Mouse (Mus musculus) thymus, postnatal 4 days (tissue): Measurements from ENCODE around the gene Pgs1.

ENCODE experiments used
- DNase-seq: peaks from one replicate; pipeline ENCODE4 v3.0.0; 2021

Pgs1 gene

DNA sequence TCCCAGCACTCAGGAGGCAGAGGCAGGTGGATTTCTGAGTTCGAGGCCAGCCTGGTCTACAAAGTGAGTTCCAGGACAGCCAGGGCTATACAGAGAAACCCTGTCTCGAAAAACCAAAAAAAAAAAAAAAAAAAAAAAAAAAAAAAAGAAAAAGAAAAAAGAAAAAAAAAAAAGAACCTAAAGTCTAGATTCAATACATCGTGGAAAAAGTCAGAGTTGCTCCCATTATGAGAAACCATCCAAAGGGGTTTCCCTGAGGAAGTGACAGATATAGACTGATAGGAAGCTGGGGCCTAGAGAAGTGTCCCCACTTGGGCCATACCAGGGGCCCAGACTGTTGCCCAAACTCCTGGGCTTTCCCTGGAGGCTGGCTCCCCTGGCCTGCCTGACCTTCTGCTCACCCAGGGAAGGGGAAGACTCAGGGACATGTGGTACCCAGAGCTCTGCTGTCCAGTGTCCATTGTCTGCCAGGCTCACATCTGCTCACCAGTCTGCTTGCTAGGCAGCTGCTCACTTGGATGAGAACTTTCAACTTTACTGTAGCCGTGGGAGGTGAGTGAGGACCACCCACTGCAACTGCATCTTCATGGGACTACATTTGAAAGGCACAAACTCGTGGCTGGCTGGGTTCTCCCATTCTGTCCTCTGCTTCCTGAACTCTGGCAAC lies 8.3 kb upstream of the Pgs1 start:
- DNase-seq = no peak

DNA sequence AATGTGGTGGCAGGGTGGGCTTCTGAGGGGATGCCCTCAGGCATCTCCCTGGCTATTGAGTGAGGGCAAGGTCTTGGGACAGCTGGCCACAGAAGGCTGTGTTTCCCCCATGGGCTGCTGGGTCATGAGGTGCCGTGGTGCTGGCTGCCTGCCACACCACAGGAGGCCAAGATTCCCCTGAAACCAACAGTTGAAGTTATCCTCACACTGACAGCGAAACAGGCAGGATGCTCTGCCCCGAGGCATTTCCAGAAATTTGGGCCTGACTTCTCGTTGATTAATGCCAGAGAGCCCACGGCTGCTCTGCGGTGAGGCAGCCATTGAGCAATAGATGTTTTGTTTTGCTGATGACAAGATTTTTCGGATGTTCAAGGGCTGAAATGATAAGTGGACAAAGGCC lies 6.7 kb upstream of the Pgs1 start:
- no peak for DNase-seq

- DNase-seq = no peak
These were observed 3.7 kb upstream of the Pgs1 start for GRCm38 (mm10) chr11:117982426-117982825.

DNA sequence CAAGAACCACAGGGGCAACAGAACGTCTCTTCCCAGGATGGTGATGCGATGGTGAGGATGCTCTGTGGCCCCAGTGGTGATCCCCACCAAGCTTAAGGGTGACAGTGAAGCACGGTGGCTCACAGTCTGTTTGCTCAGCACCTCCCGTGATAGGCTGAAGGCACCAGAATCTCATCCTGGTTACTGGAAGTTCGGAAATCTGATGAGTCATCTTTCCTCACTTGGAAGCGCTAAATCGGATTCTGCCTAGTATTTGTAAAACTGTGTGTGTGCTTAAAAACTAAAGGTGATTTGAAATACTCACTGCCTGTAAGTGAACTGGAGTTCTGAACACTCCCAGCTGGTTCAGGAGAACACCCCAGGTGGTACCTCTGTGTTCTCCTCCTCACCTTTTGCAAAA lies 2.3 kb upstream of the Pgs1 start:
- no peak for DNase-seq

DNA sequence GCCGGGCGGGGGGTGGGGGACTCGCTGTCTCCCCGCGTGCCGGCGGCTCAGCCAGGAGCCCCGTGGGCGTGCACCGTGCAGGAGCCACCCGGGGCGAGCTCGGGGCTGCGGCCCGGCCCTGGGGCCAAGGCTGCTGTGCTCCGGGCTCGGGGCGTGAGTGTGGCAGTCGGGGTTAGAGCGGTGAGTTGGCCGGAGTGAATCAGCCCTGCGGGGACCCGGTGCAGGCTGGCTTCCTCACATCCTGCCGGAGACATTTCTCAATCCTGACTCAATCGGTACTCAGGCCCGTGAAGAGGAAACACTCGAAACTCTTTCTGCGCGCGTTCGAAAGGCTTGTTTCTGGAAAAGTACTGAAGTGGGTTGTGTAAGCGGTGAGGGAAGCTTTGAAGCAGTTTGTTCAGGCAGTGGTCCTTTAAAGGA lies 950 bp downstream of the Pgs1 start:
- no peak for DNase-seq

DNA sequence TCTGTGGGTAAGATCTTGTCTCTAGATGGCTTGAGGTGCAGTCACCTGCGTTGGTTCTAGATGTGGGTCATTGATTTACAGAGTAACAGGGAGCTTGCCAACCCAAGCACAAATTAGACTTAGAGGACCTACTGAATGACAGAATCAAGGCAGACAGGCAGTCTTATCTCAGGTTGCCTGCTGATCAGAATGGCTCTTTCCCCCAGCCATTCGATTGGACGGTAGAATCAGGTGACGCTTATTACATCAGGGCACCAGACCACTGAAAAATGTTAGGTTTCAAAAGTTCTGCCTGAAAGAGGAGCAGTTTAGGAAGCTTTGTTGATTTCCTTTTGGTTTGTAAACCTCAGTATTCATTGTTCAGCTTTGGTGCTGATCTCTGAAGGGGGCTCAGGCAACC lies 1.9 kb downstream of the Pgs1 start:
- DNase-seq = no peak

- DNase-seq = no peak
These were observed 3.1 kb downstream of the Pgs1 start for GRCm38 (mm10) chr11:117989241-117989640.

DNA sequence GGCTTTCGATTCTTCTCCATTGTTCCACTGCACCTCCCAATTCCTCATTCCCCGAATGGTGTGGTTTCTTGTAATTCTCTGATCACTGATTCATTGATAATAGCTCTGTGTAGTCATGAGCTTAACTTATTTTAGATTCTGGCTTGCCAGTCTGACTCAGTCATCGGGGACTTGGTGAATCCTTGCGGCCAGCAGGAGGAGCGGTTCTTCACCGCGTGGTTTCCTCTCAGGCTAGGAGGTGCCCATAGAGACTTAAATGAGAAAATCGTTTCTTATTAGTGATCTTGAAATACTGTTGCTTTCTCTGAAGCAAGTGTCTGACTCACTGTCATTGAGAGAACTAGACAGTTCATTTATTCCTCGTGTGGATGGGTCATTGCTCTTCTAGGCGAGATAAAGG lies 3.8 kb downstream of the Pgs1 start:
- DNase-seq = peak; percentile 57

- no peak for DNase-seq
These were observed 5.7 kb downstream of the Pgs1 start for GRCm38 (mm10) chr11:117991502-117992470.

DNA sequence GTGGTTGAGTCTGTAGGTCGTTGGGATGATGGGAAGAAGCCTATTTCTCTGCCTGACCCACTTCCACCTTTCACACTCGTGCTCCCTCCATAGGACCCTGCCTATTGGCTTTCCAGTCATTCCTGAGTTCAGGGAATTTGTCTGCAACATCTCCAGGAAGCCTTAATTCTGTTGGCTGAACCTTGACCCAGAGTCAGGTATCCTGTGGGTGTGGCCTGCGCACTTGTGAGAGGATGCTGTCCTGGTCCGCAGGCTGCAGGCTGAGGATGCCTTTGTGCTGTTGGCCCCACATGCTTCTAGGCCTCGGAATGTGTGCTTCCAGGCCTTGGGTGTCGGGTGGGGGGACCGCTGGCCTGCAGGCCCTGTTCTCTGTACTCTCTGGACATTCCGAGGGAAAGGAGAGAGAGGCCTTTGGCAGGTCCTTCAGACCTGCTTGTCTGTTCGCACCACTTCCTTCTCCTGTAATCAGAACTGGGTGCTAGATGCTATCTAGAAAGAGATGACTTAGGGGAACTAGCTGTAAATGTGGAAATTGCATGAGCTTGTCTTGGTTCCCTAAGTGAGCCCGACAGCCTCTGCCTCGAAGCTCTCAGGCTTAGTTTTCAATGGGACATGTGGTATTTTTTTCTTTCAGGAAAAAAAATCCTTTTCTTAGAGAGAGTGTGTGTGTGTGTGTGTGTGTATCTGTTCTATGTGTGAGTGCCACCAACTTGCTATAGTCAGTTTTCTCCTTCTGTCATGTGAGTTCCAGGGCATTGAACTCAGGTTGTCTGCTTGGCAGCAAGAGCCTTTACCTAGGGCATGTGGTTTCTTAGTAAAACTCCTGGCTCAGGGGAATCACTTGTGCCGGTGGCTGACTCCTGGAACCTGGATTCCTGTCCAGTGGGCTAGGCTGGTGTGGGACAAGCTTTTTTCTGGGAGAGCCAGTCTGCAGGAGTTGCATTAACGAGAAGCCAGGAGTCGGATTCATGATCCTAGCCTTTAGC lies 7.4 kb downstream of the Pgs1 start:
- DNase-seq = no peak

- DNase-seq = no peak
These were observed 8.4 kb downstream of the Pgs1 start for GRCm38 (mm10) chr11:117994250-117995057.

DNA sequence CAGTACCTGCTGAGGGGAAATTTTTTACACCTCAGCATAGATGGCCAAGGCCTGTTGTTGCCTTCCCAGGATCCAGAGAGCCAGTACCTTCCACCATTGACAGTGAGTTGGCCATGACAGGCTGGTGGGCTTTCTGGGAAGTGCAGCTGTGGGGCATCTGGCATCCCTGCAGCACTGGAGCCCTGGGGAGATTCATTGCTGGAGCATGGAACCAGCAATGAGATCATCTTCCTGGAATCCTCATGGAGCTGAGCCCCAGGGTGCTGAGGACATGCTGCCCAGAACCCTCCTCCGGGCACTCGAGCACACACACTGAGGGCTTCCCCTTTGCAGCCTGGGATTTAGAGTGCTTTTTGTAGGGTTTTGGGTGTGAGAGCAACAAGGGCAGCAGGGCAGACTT lies 9.2 kb downstream of the Pgs1 start:
- DNase-seq = no peak

DNA sequence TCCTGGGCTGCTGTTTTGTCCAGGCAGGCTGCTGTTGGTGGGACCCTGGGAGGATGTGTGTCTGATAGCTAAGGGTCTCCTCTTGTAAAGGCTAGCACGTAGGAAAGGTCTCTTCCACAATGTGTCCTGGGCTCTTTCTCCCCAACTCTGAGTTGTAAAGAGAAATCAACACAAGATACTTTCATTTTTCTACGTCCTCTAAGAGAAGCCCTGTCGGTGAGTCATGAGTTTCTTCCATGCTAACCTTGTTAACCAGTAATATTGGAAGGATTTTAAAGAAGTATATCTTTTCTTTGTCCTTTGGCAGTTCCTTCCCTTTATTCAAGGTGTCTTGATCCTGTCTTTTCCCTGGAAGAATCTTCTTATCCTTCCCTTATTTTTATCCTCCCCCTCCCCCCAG lies 9.6 kb downstream of the Pgs1 start:
- DNase-seq = no peak

DNA sequence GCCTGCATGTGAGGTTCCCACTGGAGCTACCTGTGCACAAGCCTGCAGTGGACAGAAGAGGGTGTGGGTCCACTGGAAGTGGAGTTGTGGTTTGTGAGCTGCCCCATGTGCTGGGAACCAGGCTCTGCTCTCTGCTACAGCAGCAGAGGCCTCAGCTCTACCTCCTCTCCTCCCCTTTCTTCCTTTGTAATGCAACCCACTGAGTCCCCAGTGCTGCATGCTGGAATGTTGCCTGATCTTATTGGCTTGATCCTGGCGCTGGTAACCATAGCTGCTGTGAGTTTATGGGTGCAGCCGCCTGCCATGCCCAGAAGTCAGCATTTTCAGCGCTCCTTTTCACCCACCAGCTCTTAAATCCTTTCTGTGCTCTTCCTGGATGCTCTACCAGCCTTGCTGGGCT lies 10.0 kb downstream of the Pgs1 start:
- no peak for DNase-seq

DNA sequence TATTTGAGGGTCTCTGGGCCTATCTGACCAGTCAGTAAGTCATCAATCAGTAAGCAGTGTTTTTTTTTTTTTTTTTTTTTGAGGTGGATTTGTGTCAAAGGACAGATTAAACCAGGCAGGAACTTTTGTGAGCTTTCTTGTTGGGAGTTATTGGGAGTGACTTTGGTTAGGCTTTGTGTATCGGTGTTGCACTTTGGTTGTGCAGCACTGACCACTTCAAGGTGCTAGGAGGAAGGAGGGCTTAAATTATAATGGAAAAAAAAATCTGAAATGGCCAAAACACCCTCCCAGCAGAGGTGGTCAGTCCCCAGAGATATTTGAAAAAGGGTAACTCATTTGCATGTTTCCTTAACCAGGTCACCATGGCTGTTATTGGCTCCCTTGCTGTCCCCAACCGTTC lies 11.0 kb downstream of the Pgs1 start:
- no peak for DNase-seq

DNA sequence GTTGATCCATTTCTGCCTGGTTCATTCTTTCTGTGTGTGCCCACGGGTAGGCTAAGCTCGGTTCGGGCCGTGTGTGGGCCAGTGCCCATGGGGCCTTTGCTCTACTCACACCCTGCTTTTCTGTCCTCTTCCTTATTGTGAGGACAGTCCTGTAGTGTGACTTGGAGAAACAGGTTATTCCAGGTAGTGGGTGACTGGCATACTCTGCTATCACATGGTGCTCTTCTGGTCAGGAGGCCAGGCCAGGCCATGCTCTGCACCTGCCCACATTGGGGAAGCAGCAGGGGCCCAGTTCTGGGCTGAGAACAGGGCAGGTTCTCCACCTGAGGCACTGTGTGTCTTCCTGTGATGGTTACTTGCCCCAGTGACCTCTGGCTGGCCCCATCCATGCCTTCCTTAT lies 12.3 kb downstream of the Pgs1 start:
- DNase-seq = no peak

DNA sequence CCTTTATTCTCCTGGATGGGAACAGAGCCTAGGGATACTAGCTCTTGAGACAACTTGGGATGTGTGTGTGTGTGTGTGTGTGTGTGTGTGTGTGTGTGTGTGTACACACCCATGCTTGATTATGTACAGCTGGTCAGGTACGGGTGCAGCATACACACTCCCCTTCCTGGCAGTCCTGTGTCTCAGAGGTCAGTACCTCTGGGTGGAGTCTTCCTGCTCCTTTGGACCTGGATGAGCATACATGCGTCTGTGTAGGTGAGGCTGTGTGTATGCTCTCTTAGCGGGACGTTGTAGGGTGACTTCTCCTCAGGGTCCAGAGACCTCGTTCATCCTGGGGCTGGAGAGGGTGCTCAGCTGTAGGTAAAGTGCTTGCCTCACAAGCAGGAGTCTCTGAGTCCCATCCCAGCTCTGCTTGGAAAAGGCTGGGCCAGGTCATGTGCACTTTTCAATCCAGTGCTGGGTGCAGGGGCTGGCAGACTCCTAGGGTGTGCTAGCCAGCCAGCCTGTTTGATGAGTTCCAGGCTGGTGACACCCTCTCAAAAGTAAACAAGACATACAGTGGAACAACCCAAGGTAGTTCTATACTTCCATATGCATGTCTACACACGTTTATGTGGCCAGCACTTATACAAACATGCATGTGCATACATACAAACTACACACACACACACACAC lies 13.3 kb downstream of the Pgs1 start:
- DNase-seq = no peak

DNA sequence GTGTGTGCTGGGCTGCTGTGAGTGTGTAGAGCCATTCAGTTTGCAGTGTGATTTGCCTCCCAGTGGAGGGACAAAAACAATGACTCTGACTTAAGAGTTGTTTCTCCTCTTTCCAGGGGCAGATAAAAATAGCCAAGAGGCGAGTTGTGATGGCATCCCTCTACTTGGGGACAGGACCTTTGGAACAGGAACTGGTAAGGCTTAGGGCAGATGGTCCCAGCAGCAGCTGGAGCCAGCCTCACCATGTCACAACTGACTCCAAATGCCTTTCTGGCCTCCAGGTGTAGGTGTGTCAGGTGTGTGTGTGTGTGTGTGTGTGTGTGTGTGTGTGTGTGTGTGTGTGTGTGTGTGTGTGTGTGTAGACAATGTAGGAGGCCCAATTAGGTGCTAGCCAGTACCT lies 14.0 kb downstream of the Pgs1 start:
- no peak for DNase-seq

GRCm38 (mm10) chr11:118000565-118001215 lies 14.6 kb downstream of the Pgs1 start:
- no peak for DNase-seq

GRCm38 (mm10) chr11:118003176-118003575 lies 17.1 kb downstream of the Pgs1 start:
- no peak for DNase-seq

DNA sequence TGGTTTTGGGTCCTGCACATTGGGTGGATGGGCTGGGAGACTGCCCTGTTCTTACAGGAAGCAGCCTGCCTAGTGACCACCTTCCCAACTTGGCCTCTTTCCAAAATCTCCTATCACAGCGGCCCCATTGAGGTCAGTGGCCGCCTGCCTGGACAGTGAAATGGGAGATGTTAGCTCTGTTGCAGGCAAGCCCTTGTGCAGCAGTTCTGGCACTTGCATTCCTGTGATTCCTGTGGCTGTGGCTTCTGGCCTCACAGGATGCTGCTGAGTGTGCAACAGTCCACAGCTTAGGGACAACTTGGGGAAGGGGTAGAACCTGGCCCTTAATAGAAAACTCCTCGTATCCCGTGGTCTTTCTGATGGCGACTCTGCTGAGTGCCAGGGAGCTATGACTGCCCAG lies 17.6 kb downstream of the Pgs1 start:
- no peak for DNase-seq
